Mouse (Mus musculus): ENCODE data around the gene Mettl2. TPM values are rescaled to one million over a fixed set of nuclear protein-coding genes. Genes with fewer than 3 reads are reported as not detected.

Mettl2 gene
- polyA plus RNA-seq, 1 experiment: 13.6 TPM

- Histone ChIP-seq H3K4me3 (ENCODE audit: insufficient read depth, low read depth, low read length) (no peak overlapping the region), H3K27ac (replicated peaks; ENCODE audit: low read depth, low read length) (no peak overlapping the region), H3K4me1 (ENCODE audit: control insufficient read depth, insufficient read depth, insufficient read length, low read length) (no peaks in the 10 kb centered on the region)
These were observed 40.6 kb downstream of the Mettl2 start for GRCm38 (mm10) chr11:105166780-105167179.

GRCm38 (mm10) chr11:105178516-105178915 lies 52.3 kb downstream of the Mettl2 start, which contains the start of gene Tlk2:
TSS of gene Tlk2 (plus strand) at chr11:105178807.
- H3K4me1 ChIP-seq (ENCODE audit: control insufficient read depth, insufficient read depth, insufficient read length, low read length): peaks cover 5% of the 10 kb centered on the region; the same call in 1 of the 2 replicates
- peak within 1 kb of the TSS; percentile 13; the same call in 1 of the 2 replicates for H3K27ac ChIP-seq (replicated peaks; ENCODE audit: low read depth, low read length)
- no peak within 1 kb of the TSS for H3K4me3 ChIP-seq (ENCODE audit: insufficient read depth, low read depth, low read length)

- Histone ChIP-seq H3K4me1 (ENCODE audit: control insufficient read depth, insufficient read depth, insufficient read length, low read length) (peaks cover 5% of the 10 kb centered on the region; the same call in 1 of the 2 replicates), H3K4me3 (ENCODE audit: insufficient read depth, low read depth, low read length) (no peak overlapping the region)
These were observed 53.3 kb downstream of the Mettl2 start for GRCm38 (mm10) chr11:105179523-105179922.

GRCm38 (mm10) chr11:105180471-105181091 lies 54.4 kb downstream of the Mettl2 start:
- peak overlapping the region; percentile 70 for H3K27ac ChIP-seq (replicated peaks; ENCODE audit: low read depth, low read length)
- peak overlapping the region; percentile 81 for H3K4me3 ChIP-seq (ENCODE audit: insufficient read depth, low read depth, low read length)
- peaks cover 7% of the 10 kb centered on the region for H3K4me1 ChIP-seq (ENCODE audit: control insufficient read depth, insufficient read depth, insufficient read length, low read length)

More at GRCm38 (mm10) chr11:105179523-105179922, 53.3 kb downstream of the Mettl2 start:
- H3K27ac ChIP-seq (replicated peaks; ENCODE audit: low read depth, low read length): no peak overlapping the region

GRCm38 (mm10) chr11:105181126-105181637 lies 55.0 kb downstream of the Mettl2 start:
- H3K4me3 ChIP-seq (ENCODE audit: insufficient read depth, low read depth, low read length): peak overlapping the region; percentile 81
- H3K4me1 ChIP-seq (ENCODE audit: control insufficient read depth, insufficient read depth, insufficient read length, low read length): peaks cover 7% of the 10 kb centered on the region
- peak overlapping the region; percentile 70 for H3K27ac ChIP-seq (replicated peaks; ENCODE audit: low read depth, low read length)

- peak overlapping the region; percentile 81 for H3K4me3 ChIP-seq (ENCODE audit: insufficient read depth, low read depth, low read length)
- H3K4me1 ChIP-seq (ENCODE audit: control insufficient read depth, insufficient read depth, insufficient read length, low read length): peaks cover 7% of the 10 kb centered on the region
These were observed 55.6 kb downstream of the Mettl2 start for GRCm38 (mm10) chr11:105181689-105182460.

GRCm38 (mm10) chr11:105182461-105182855 lies 56.2 kb downstream of the Mettl2 start:
- Histone ChIP-seq H3K27ac (replicated peaks; ENCODE audit: low read depth, low read length) (peak overlapping the region; percentile 90), H3K4me3 (ENCODE audit: insufficient read depth, low read depth, low read length) (peak overlapping the region; percentile 81), H3K4me1 (ENCODE audit: control insufficient read depth, insufficient read depth, insufficient read length, low read length) (peaks cover 7% of the 10 kb centered on the region)

More at GRCm38 (mm10) chr11:105181689-105182460, 55.6 kb downstream of the Mettl2 start:
- peak overlapping the region; percentile 90 for H3K27ac ChIP-seq (replicated peaks; ENCODE audit: low read depth, low read length)

- no peak overlapping the region for H3K4me3 ChIP-seq (ENCODE audit: insufficient read depth, low read depth, low read length)
- peaks cover 9% of the 10 kb centered on the region for H3K4me1 ChIP-seq (ENCODE audit: control insufficient read depth, insufficient read depth, insufficient read length, low read length)
- no peak overlapping the region for H3K27ac ChIP-seq (replicated peaks; ENCODE audit: low read depth, low read length)
These were observed 58.5 kb downstream of the Mettl2 start for GRCm38 (mm10) chr11:105184678-105185077.

Other genes with a start within 250 kb of the Mettl2 start
- not detected in 2 replicates for gene Efcab3, start 62.8 kb upstream of the Mettl2 start, polyA plus RNA-seq (2012; ENCODE audit: insufficient read depth, insufficient read length, missing spikeins)
- not detected in 2 replicates for gene Gm10842, start 20.5 kb downstream of the Mettl2 start, polyA plus RNA-seq (2012; ENCODE audit: insufficient read depth, insufficient read length, missing spikeins)
- gene Tlk2, start 52.4 kb downstream of the Mettl2 start, polyA plus RNA-seq (2012; ENCODE audit: insufficient read depth, insufficient read length, missing spikeins): 21.5 and 34.0 TPM in 2 replicates
- gene Mrc2, start 166.2 kb downstream of the Mettl2 start, polyA plus RNA-seq (2012; ENCODE audit: insufficient read depth, insufficient read length, missing spikeins): 2.6 and 3.7 TPM in 2 replicates

Data from brown adipose tissue, adult 24 weeks (tissue).